Mouse (Mus musculus): ENCODE data around the gene Gdf15. TPM values are rescaled to one million over a fixed set of nuclear protein-coding genes. Genes with fewer than 3 reads are reported as not detected.
A peak's percentile ranks its signal among the peaks of the same experiment; 100 is the strongest.
"Not testable (repeated sequence)": the region's sequence is repeated elsewhere in the genome, so short reads cannot be mapped to it uniquely, and the experiment has no call there.

Gdf15 gene
- total and polyA plus RNA-seq, 2 experiments from 2014 or later, result 0.22 to 0.26 TPM

- H3K4me3 ChIP-seq (ENCODE audit: low read depth, low read length), result no peak overlapping the region
- H3K36me3 ChIP-seq (ENCODE audit: insufficient read depth, low read length), result peaks cover 29% of the 10 kb centered on the region
- H3K4me1 ChIP-seq (ENCODE audit: insufficient read depth, low read length), result 0 out of 2 replicates have a peak, but pooled peaks cover 3% of the 10 kb centered on the region
- DNase-seq (ENCODE audit: low spot score) (no peak), ATAC-seq (ENCODE audit: low FRiP score) (no peak)
- no peaks in the 10 kb centered on the region for H3K9me3 ChIP-seq (ENCODE audit: low read length)
- no peak overlapping the region for H3K27ac ChIP-seq (ENCODE audit: low read depth, low read length)
- no peak overlapping the region for H3K4me2 ChIP-seq (ENCODE audit: low read depth, low read length, poor library complexity, severe bottlenecking)
- no peaks in the 10 kb centered on the region for H3K27me3 ChIP-seq (ENCODE audit: insufficient read depth, low read length)
- no peak for TF ChIP-seq CTCF (IDR thresholded peaks at IDR 0.05)
- H3K9ac ChIP-seq (replicated peaks; ENCODE audit: low read length, poor library complexity, severe bottlenecking), result no peak overlapping the region
- 86% methylated on average over 12 of the region's 12 CpGs for WGBS
Observed at GRCm38 (mm10) chr8:70591569-70591968, 40.7 kb downstream of the Gdf15 start.

- H3K9me3 ChIP-seq (ENCODE audit: low read length); DNase-seq (ENCODE audit: low spot score); H3K4me3 ChIP-seq (ENCODE audit: low read depth, low read length); ATAC-seq (ENCODE audit: low FRiP score); H3K9ac ChIP-seq (replicated peaks; ENCODE audit: low read length, poor library complexity, severe bottlenecking); H3K4me2 ChIP-seq (ENCODE audit: low read depth, low read length, poor library complexity, severe bottlenecking); H3K4me1 ChIP-seq (ENCODE audit: insufficient read depth, low read length); H3K27ac ChIP-seq (ENCODE audit: low read depth, low read length); H3K27me3 ChIP-seq (ENCODE audit: insufficient read depth, low read length): not testable (repeated sequence)
- peaks cover 52% of the 10 kb centered on the region for H3K36me3 ChIP-seq (ENCODE audit: insufficient read depth, low read length)
- WGBS, result 92% methylated on average over 4 of the region's 4 CpGs
Observed at GRCm38 (mm10) chr8:70587955-70588354, 44.3 kb downstream of the Gdf15 start.

- Histone ChIP-seq H3K9me3 (ENCODE audit: low read length) (no peaks in the 10 kb centered on the region), H3K4me1 (ENCODE audit: insufficient read depth, low read length) (no peaks in the 10 kb centered on the region), H3K36me3 (ENCODE audit: insufficient read depth, low read length) (peaks cover 66% of the 10 kb centered on the region), H3K4me3 (ENCODE audit: low read depth, low read length) (no peak overlapping the region), H3K27ac (ENCODE audit: low read depth, low read length) (no peak overlapping the region), H3K9ac (replicated peaks; ENCODE audit: low read length, poor library complexity, severe bottlenecking) (no peak overlapping the region), H3K27me3 (ENCODE audit: insufficient read depth, low read length) (no peaks in the 10 kb centered on the region), H3K4me2 (ENCODE audit: low read depth, low read length, poor library complexity, severe bottlenecking) (no peak overlapping the region)
- TF ChIP-seq CTCF (IDR thresholded peaks at IDR 0.05), result peak; percentile 78
- ATAC-seq (ENCODE audit: low FRiP score) (peak; percentile 69), DNase-seq (ENCODE audit: low spot score) (peak; percentile 45)
- 44% methylated on average over 7 of the region's 7 CpGs for WGBS
Observed at GRCm38 (mm10) chr8:70585258-70585652, 47.0 kb downstream of the Gdf15 start.

- H3K36me3 ChIP-seq (ENCODE audit: insufficient read depth, low read length), result peaks cover 66% of the 10 kb centered on the region
- no peak overlapping the region for H3K9ac ChIP-seq (replicated peaks; ENCODE audit: low read length, poor library complexity, severe bottlenecking)
- ATAC-seq (ENCODE audit: low FRiP score) (no peak; the same call in 1 of the 2 replicates), DNase-seq (ENCODE audit: low spot score) (no peak)
- H3K4me3 ChIP-seq (ENCODE audit: low read depth, low read length), result no peak overlapping the region
- no peak overlapping the region for H3K4me2 ChIP-seq (ENCODE audit: low read depth, low read length, poor library complexity, severe bottlenecking)
- no peaks in the 10 kb centered on the region for H3K4me1 ChIP-seq (ENCODE audit: insufficient read depth, low read length)
- H3K27ac ChIP-seq (ENCODE audit: low read depth, low read length), result no peak overlapping the region
- no peak for TF ChIP-seq CTCF (IDR thresholded peaks at IDR 0.05)
- H3K9me3 ChIP-seq (ENCODE audit: low read length), result no peaks in the 10 kb centered on the region
- 89% methylated on average over 9 of the region's 9 CpGs for WGBS
- no peaks in the 10 kb centered on the region for H3K27me3 ChIP-seq (ENCODE audit: insufficient read depth, low read length)
Observed at GRCm38 (mm10) chr8:70584606-70585257, 47.5 kb downstream of the Gdf15 start.

- DNase-seq (ENCODE audit: low spot score), result peak; percentile 47
- no peak overlapping the region for H3K27ac ChIP-seq (ENCODE audit: low read depth, low read length)
- no peaks in the 10 kb centered on the region for H3K27me3 ChIP-seq (ENCODE audit: insufficient read depth, low read length)
- H3K4me3 ChIP-seq (ENCODE audit: low read depth, low read length), result no peak overlapping the region
- no peaks in the 10 kb centered on the region for H3K9me3 ChIP-seq (ENCODE audit: low read length)
- no peaks in the 10 kb centered on the region for H3K4me1 ChIP-seq (ENCODE audit: insufficient read depth, low read length)
- no peak overlapping the region for H3K9ac ChIP-seq (replicated peaks; ENCODE audit: low read length, poor library complexity, severe bottlenecking)
- 90% methylated on average over 18 of the region's 18 CpGs for WGBS
- ATAC-seq (ENCODE audit: low FRiP score), result no peak; the same call in 1 of the 2 replicates
- H3K36me3 ChIP-seq (ENCODE audit: insufficient read depth, low read length), result peaks cover 63% of the 10 kb centered on the region
- TF ChIP-seq CTCF (IDR thresholded peaks at IDR 0.05), result no peak
- H3K4me2 ChIP-seq (ENCODE audit: low read depth, low read length, poor library complexity, severe bottlenecking), result no peak overlapping the region
Observed at GRCm38 (mm10) chr8:70583476-70584387, 48.5 kb downstream of the Gdf15 start.

Other genes with a start within 250 kb of the Gdf15 start
- 56.3 and 57.4 TPM in 2 replicates for gene Crtc1, start 192.9 kb downstream of the Gdf15 start, total RNA-seq (2014; rRNA removed)
- 46.5 and 47.8 TPM in 2 replicates for gene Crtc1, start 192.9 kb downstream of the Gdf15 start, polyA plus RNA-seq (2015; fragmentation: Nextera tagmentation; extraction: Ambion mirVana)
- 48.9 and 51.0 TPM in 2 replicates for gene Klhl26, start 155.5 kb downstream of the Gdf15 start, total RNA-seq (2014; rRNA removed)
- gene Klhl26, start 155.5 kb downstream of the Gdf15 start, polyA plus RNA-seq (2015; fragmentation: Nextera tagmentation; extraction: Ambion mirVana), result 39.4 TPM in 2 replicates
- 168 and 206 TPM in 2 replicates for gene Tmem59l, start 145.1 kb downstream of the Gdf15 start, total RNA-seq (2014; rRNA removed)
- 203 and 226 TPM in 2 replicates for gene Tmem59l, start 145.1 kb downstream of the Gdf15 start, polyA plus RNA-seq (2015; fragmentation: Nextera tagmentation; extraction: Ambion mirVana)
- gene Crlf1, start 139.3 kb downstream of the Gdf15 start, total RNA-seq (2014; rRNA removed), result 4.1 and 4.3 TPM in 2 replicates
- gene Crlf1, start 139.3 kb downstream of the Gdf15 start, polyA plus RNA-seq (2015; fragmentation: Nextera tagmentation; extraction: Ambion mirVana), result 9.4 and 10.9 TPM in 2 replicates
- 118 and 121 TPM in 2 replicates for gene Rex1bd, start 125.7 kb downstream of the Gdf15 start, total RNA-seq (2014; rRNA removed)
- 198 and 212 TPM in 2 replicates for gene Rex1bd, start 125.7 kb downstream of the Gdf15 start, polyA plus RNA-seq (2015; fragmentation: Nextera tagmentation; extraction: Ambion mirVana)
- 357 and 402 TPM in 2 replicates for gene Uba52, start 121.7 kb downstream of the Gdf15 start, total RNA-seq (2014; rRNA removed)
- gene Uba52, start 121.7 kb downstream of the Gdf15 start, polyA plus RNA-seq (2015; fragmentation: Nextera tagmentation; extraction: Ambion mirVana), result 721 and 736 TPM in 2 replicates
- gene Fkbp8, start 104.7 kb downstream of the Gdf15 start, total RNA-seq (2014; rRNA removed), result 490 and 533 TPM in 2 replicates
- 351 and 386 TPM in 2 replicates for gene Fkbp8, start 104.7 kb downstream of the Gdf15 start, polyA plus RNA-seq (2015; fragmentation: Nextera tagmentation; extraction: Ambion mirVana)
- 36.3 and 38.2 TPM in 2 replicates for gene Kxd1, start 104.5 kb downstream of the Gdf15 start, total RNA-seq (2014; rRNA removed)
- gene Kxd1, start 104.5 kb downstream of the Gdf15 start, polyA plus RNA-seq (2015; fragmentation: Nextera tagmentation; extraction: Ambion mirVana), result 53.1 and 55.8 TPM in 2 replicates
- gene Ell, start 93.0 kb downstream of the Gdf15 start, total RNA-seq (2014; rRNA removed), result 10.2 and 14.1 TPM in 2 replicates
- gene Ell, start 93.0 kb downstream of the Gdf15 start, polyA plus RNA-seq (2015; fragmentation: Nextera tagmentation; extraction: Ambion mirVana), result 12.6 and 13.2 TPM in 2 replicates
- 176 and 180 TPM in 2 replicates for gene Isyna1, start 38.1 kb downstream of the Gdf15 start, total RNA-seq (2014; rRNA removed)
- gene Isyna1, start 38.1 kb downstream of the Gdf15 start, polyA plus RNA-seq (2015; fragmentation: Nextera tagmentation; extraction: Ambion mirVana), result 140 and 146 TPM in 2 replicates
- gene Ssbp4, start 23.6 kb downstream of the Gdf15 start, total RNA-seq (2014; rRNA removed), result 279 and 392 TPM in 2 replicates
- 230 and 247 TPM in 2 replicates for gene Ssbp4, start 23.6 kb downstream of the Gdf15 start, polyA plus RNA-seq (2015; fragmentation: Nextera tagmentation; extraction: Ambion mirVana)
- gene Lrrc25, start 16.3 kb downstream of the Gdf15 start, total RNA-seq (2014; rRNA removed), result 1.8 and 2.2 TPM in 2 replicates
- 0.74 and 1.4 TPM in 2 replicates for gene Lrrc25, start 16.3 kb downstream of the Gdf15 start, polyA plus RNA-seq (2015; fragmentation: Nextera tagmentation; extraction: Ambion mirVana)
- 40.2 and 60.6 TPM in 2 replicates for gene Pgpep1, start 27.9 kb upstream of the Gdf15 start, total RNA-seq (2014; rRNA removed)
- 37.6 and 50.6 TPM in 2 replicates for gene Pgpep1, start 27.9 kb upstream of the Gdf15 start, polyA plus RNA-seq (2015; fragmentation: Nextera tagmentation; extraction: Ambion mirVana)
- gene Lsm4, start 40.8 kb upstream of the Gdf15 start, total RNA-seq (2014; rRNA removed), result 140 and 312 TPM in 2 replicates
- 157 and 169 TPM in 2 replicates for gene Lsm4, start 40.8 kb upstream of the Gdf15 start, polyA plus RNA-seq (2015; fragmentation: Nextera tagmentation; extraction: Ambion mirVana)
- gene Jund, start 66.5 kb upstream of the Gdf15 start, total RNA-seq (2014; rRNA removed), result 470 and 553 TPM in 2 replicates
- gene Jund, start 66.5 kb upstream of the Gdf15 start, polyA plus RNA-seq (2015; fragmentation: Nextera tagmentation; extraction: Ambion mirVana), result 91.0 and 99.3 TPM in 2 replicates
- 0.22 TPM in 1 of 2 replicates, not detected in the other for gene Iqcn, start 71.0 kb upstream of the Gdf15 start, total RNA-seq (2014; rRNA removed)
- 0.06 and 0.07 TPM in 2 replicates for gene Iqcn, start 71.0 kb upstream of the Gdf15 start, polyA plus RNA-seq (2015; fragmentation: Nextera tagmentation; extraction: Ambion mirVana)
- gene Gm3336, start 86.1 kb upstream of the Gdf15 start, total RNA-seq (2014; rRNA removed), result not detected in 2 replicates
- gene Gm3336, start 86.1 kb upstream of the Gdf15 start, polyA plus RNA-seq (2015; fragmentation: Nextera tagmentation; extraction: Ambion mirVana), result not detected in 2 replicates
- gene Pde4c, start 91.3 kb upstream of the Gdf15 start, total RNA-seq (2014; rRNA removed), result 0.77 and 1.5 TPM in 2 replicates
- 0.21 and 0.39 TPM in 2 replicates for gene Pde4c, start 91.3 kb upstream of the Gdf15 start, polyA plus RNA-seq (2015; fragmentation: Nextera tagmentation; extraction: Ambion mirVana)
- 649 and 670 TPM in 2 replicates for gene Rab3a, start 122.2 kb upstream of the Gdf15 start, total RNA-seq (2014; rRNA removed)
- gene Rab3a, start 122.2 kb upstream of the Gdf15 start, polyA plus RNA-seq (2015; fragmentation: Nextera tagmentation; extraction: Ambion mirVana), result 726 and 813 TPM in 2 replicates
- 27.8 and 29.2 TPM in 2 replicates for gene Mpv17l2, start 128.5 kb upstream of the Gdf15 start, total RNA-seq (2014; rRNA removed)
- 43.7 and 45.8 TPM in 2 replicates for gene Mpv17l2, start 128.5 kb upstream of the Gdf15 start, polyA plus RNA-seq (2015; fragmentation: Nextera tagmentation; extraction: Ambion mirVana)
- gene Pik3r2, start 144.3 kb upstream of the Gdf15 start, total RNA-seq (2014; rRNA removed), result 141 and 159 TPM in 2 replicates
- gene Pik3r2, start 144.3 kb upstream of the Gdf15 start, polyA plus RNA-seq (2015; fragmentation: Nextera tagmentation; extraction: Ambion mirVana), result 102 and 113 TPM in 2 replicates
- 33.2 and 34.1 TPM in 2 replicates for gene Mast3, start 172.6 kb upstream of the Gdf15 start, total RNA-seq (2014; rRNA removed)
- 20.2 and 24.0 TPM in 2 replicates for gene Mast3, start 172.6 kb upstream of the Gdf15 start, polyA plus RNA-seq (2015; fragmentation: Nextera tagmentation; extraction: Ambion mirVana)
- not detected in 2 replicates for gene Il12rb1, start 176.0 kb upstream of the Gdf15 start, total RNA-seq (2014; rRNA removed)
- gene Il12rb1, start 176.0 kb upstream of the Gdf15 start, polyA plus RNA-seq (2015; fragmentation: Nextera tagmentation; extraction: Ambion mirVana), result not detected in 2 replicates
- gene Arrdc2, start 207.3 kb upstream of the Gdf15 start, total RNA-seq (2014; rRNA removed), result 13.6 TPM in 2 replicates
- gene Arrdc2, start 207.3 kb upstream of the Gdf15 start, polyA plus RNA-seq (2015; fragmentation: Nextera tagmentation; extraction: Ambion mirVana), result 6.0 and 6.6 TPM in 2 replicates
- gene Kcnn1, start 230.8 kb upstream of the Gdf15 start, total RNA-seq (2014; rRNA removed), result 32.5 and 32.8 TPM in 2 replicates
- gene Kcnn1, start 230.8 kb upstream of the Gdf15 start, polyA plus RNA-seq (2015; fragmentation: Nextera tagmentation; extraction: Ambion mirVana), result 10.0 and 10.3 TPM in 2 replicates
- gene Ccdc124, start 241.5 kb upstream of the Gdf15 start, total RNA-seq (2014; rRNA removed), result 44.3 and 48.6 TPM in 2 replicates
- gene Ccdc124, start 241.5 kb upstream of the Gdf15 start, polyA plus RNA-seq (2015; fragmentation: Nextera tagmentation; extraction: Ambion mirVana), result 159 and 163 TPM in 2 replicates

All from midbrain, postnatal 0 days (tissue).